Mouse (Mus musculus) forebrain, embryonic 13.5 days (tissue): ENCODE measurements around the gene Ldah. TPM values are rescaled to one million over a fixed set of nuclear protein-coding genes. Genes with fewer than 3 reads are reported as not detected.

Experiments
- ATAC-seq: fragments of 200-750 bp; cut with Nextera tagmentation; 2 replicates; pipeline ENCODE4 v1.8.0; 2017
- H3K27ac ChIP-seq: fragments of 300-500 bp; sonication (generic); 2 replicates; pipeline ENCODE4 v1.5.1; 2015; ENCODE audit warnings: inconsistent platforms, mild to moderate bottlenecking, moderate library complexity
- H3K27me3 ChIP-seq: fragments of 300-500 bp; sonication (generic); 2 replicates; pipeline ENCODE4 v1.6.1; 2015; ENCODE audit warnings: mild to moderate bottlenecking, inconsistent platforms
- H3K36me3 ChIP-seq: fragments of 300-500 bp; sonication (generic); 2 replicates; pipeline ENCODE4 v1.6.1; 2015; ENCODE audit warnings: mild to moderate bottlenecking, inconsistent platforms; ENCODE audit not compliant: poor library complexity, severe bottlenecking
- H3K4me1 ChIP-seq: fragments of 300-500 bp; sonication (generic); 2 replicates; pipeline ENCODE4 v1.6.1; 2015; ENCODE audit warnings: inconsistent platforms
- H3K4me2 ChIP-seq: fragments of 300-500 bp; sonication (generic); 2 replicates; pipeline ENCODE4 v1.6.1; 2015; ENCODE audit warnings: inconsistent platforms, mild to moderate bottlenecking, moderate library complexity
- H3K4me3 ChIP-seq: fragments of 300-500 bp; sonication (generic); 2 replicates; pipeline ENCODE4 v1.5.1; 2015; ENCODE audit warnings: mild to moderate bottlenecking, inconsistent platforms
- H3K9ac ChIP-seq: fragments of 300-500 bp; sonication (generic); 2 replicates; pipeline ENCODE4 v1.6.1; 2015; ENCODE audit warnings: mild to moderate bottlenecking, inconsistent platforms
- H3K9me3 ChIP-seq: fragments of 300-500 bp; sonication (generic); replicated peaks from 2 replicates; pipeline ENCODE4 v1.6.1; 2016; ENCODE audit warnings: inconsistent platforms
- WGBS: fragments of 180-500 bp; shearing (Covaris S2); methylation state at CpG from one replicate; pipeline ENCODE4 v1.1.7; 2015; 5-methylcytosine and 5-hydroxymethylcytosine counted together
- polyA plus RNA-seq: library from polyadenylated mRNA; unstranded; fragments of >200 nt; fragmentation: Nextera tagmentation; extraction: Ambion mirVana; gene quantifications from 2 replicates; pipeline ENCODE4 v1.2.1, GENCODE M21; 2015

Gene Ldah
- polyA plus RNA-seq, 1 experiment from 2014 or later, result 84.7 TPM

GRCm38 (mm10) chr12:8301011-8301814 is 93.3 kb downstream of the Ldah start:
- ATAC-seq, result no peak; the same call in 1 of the 2 replicates
- peaks cover 27% of the 10 kb centered on the region for H3K4me1 ChIP-seq
- no peaks in the 10 kb centered on the region for H3K9me3 ChIP-seq
- H3K4me3 ChIP-seq, result peak overlapping the region; percentile 45
- WGBS, result 2% methylated on average over 44 of the region's 46 CpGs
- H3K27me3 ChIP-seq, result peaks cover 98% of the 10 kb centered on the region
- no peaks in the 10 kb centered on the region for H3K36me3 ChIP-seq
- peak overlapping the region; percentile 72 for H3K4me2 ChIP-seq
- no peak overlapping the region; the same call in 1 of the 2 replicates for H3K9ac ChIP-seq
- H3K27ac ChIP-seq, result no peak overlapping the region

DNA sequence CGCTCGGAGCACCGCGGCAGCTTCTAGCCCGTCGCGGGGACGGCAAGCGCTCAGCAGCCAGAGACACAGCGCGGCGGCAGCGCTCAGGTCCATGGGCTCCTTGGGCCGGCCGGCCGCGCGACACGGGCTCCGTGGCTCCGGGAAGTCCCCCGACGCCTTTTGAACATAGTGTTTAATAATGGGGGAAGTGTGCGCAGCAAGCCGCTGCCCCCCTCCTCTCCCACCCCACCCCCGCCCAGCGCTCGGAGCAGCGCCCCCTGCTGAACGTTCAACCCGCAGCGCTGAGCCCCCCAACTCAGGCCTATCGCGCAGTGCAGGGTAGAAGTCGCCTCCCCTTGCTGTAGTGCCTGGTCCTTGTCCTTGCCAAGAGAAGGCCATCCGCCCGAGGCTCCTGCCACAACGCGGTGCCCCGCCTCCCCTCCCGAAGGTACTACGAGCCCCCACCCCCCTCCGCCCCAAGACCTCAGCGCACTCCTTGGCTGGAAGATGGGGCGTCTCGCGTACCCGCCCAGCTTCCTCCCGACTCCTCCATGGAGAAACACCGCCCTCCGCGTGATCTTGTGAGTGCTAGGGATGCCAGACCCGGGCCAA is 94.0 kb downstream of the Ldah start, which contains the start of gene Gdf7:
Gdf7 (minus strand) TSS at position 114 of the 591 bp plus-strand sequence.
- WGBS, result 2% methylated on average over 51 of the region's 53 CpGs
- H3K27ac ChIP-seq, result no peak within 1 kb of the TSS

GRCm38 (mm10) chr12:8305258-8305657 is 97.4 kb downstream of the Ldah start:
- peaks cover 13% of the 10 kb centered on the region for H3K4me1 ChIP-seq
- no peak for ATAC-seq
- no peak overlapping the region for H3K4me3 ChIP-seq
- H3K9ac ChIP-seq, result no peak overlapping the region
- no peaks in the 10 kb centered on the region for H3K36me3 ChIP-seq
- peaks cover 65% of the 10 kb centered on the region for H3K27me3 ChIP-seq
- H3K4me2 ChIP-seq, result no peak overlapping the region
- no peaks in the 10 kb centered on the region for H3K9me3 ChIP-seq
- no peak overlapping the region for H3K27ac ChIP-seq
- WGBS, result 58% methylated on average over 2 of the region's 2 CpGs

More for the DNA sequence above, 94.0 kb downstream of the Ldah start, which contains the start of gene Gdf7:
- Histone ChIP-seq H3K27me3 (peaks cover 93% of the 10 kb centered on the region), H3K4me3 (peak within 1 kb of the TSS; percentile 45), H3K9me3 (no peaks in the 10 kb centered on the region), H3K4me2 (peak within 1 kb of the TSS; percentile 72), H3K4me1 (peaks cover 27% of the 10 kb centered on the region), H3K9ac (no peak within 1 kb of the TSS; the same call in 1 of the 2 replicates), H3K36me3 (no peaks in the 10 kb centered on the region)
- ATAC-seq, result peak; percentile 64

GRCm38 (mm10) chr12:8306432-8306831 is 98.5 kb downstream of the Ldah start:
- H3K9ac ChIP-seq, result no peak overlapping the region
- 5% methylated on average over 5 of the region's 5 CpGs for WGBS
- no peaks in the 10 kb centered on the region for H3K36me3 ChIP-seq
- peak; percentile 61 for ATAC-seq
- H3K27me3 ChIP-seq, result peaks cover 64% of the 10 kb centered on the region
- H3K4me3 ChIP-seq, result no peak overlapping the region
- no peak overlapping the region for H3K27ac ChIP-seq
- peaks cover 11% of the 10 kb centered on the region for H3K4me1 ChIP-seq
- H3K4me2 ChIP-seq, result no peak overlapping the region
- H3K9me3 ChIP-seq, result no peaks in the 10 kb centered on the region

DNA sequence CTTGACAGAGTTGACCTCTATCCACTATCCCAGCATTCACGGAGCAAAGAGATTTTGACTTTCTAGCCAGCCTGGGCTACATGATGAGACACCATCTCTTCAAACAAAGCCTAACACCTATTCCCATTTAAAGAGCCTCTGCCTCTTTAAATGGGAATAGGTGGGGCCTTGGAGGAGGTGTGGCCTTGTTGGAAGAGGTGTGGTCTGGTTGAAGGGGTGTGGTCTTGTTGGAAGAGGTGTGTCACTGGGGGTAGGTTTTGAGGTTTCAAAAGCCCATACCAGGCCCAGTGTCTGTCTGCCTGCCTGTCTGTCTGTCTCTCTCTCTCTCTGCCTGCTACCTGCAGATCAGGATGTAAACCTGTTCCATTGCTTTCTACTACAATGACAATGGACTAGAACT is 99.0 kb downstream of the Ldah start:
- no peak; the same call in 1 of the 2 replicates for ATAC-seq
- Histone ChIP-seq H3K4me3 (no peak overlapping the region), H3K4me1 (peaks cover 6% of the 10 kb centered on the region), H3K4me2 (no peak overlapping the region), H3K9ac (no peak overlapping the region), H3K27me3 (peaks cover 64% of the 10 kb centered on the region), H3K9me3 (no peaks in the 10 kb centered on the region), H3K27ac (no peak overlapping the region), H3K36me3 (no peaks in the 10 kb centered on the region)
- 55% methylated on average over 1 of the region's 1 CpGs for WGBS

GRCm38 (mm10) chr12:8310992-8311391 is 103.1 kb downstream of the Ldah start:
- ATAC-seq, result no peak
- H3K9me3 ChIP-seq, result no peaks in the 10 kb centered on the region
- peaks cover 11% of the 10 kb centered on the region for H3K4me1 ChIP-seq
- no peaks in the 10 kb centered on the region for H3K36me3 ChIP-seq
- no peak overlapping the region for H3K4me2 ChIP-seq
- H3K27ac ChIP-seq, result no peak overlapping the region
- 30% methylated on average over 17 of the region's 17 CpGs for WGBS
- H3K27me3 ChIP-seq, result peaks cover 30% of the 10 kb centered on the region
- no peak overlapping the region for H3K9ac ChIP-seq
- no peak overlapping the region for H3K4me3 ChIP-seq

- H3K27me3 ChIP-seq, result peaks cover 24% of the 10 kb centered on the region
- no peak overlapping the region for H3K9ac ChIP-seq
- 88% methylated on average over 4 of the region's 4 CpGs for WGBS
- no peaks in the 10 kb centered on the region for H3K36me3 ChIP-seq
- peaks cover 11% of the 10 kb centered on the region for H3K4me1 ChIP-seq
- no peak overlapping the region for H3K27ac ChIP-seq
- H3K4me3 ChIP-seq, result no peak overlapping the region
- no peak overlapping the region for H3K4me2 ChIP-seq
- no peak for ATAC-seq
- no peaks in the 10 kb centered on the region for H3K9me3 ChIP-seq
These were observed 104.4 kb downstream of the Ldah start for GRCm38 (mm10) chr12:8312266-8312665.

GRCm38 (mm10) chr12:8313270-8313771 is 105.4 kb downstream of the Ldah start, which contains the start of gene Hs1bp3:
Hs1bp3 (plus strand) TSS chr12:8313432.
- Histone ChIP-seq H3K4me3 (peak within 1 kb of the TSS; percentile 59), H3K27me3 (peaks cover 24% of the 10 kb centered on the region), H3K27ac (no peak within 1 kb of the TSS), H3K9me3 (no peaks in the 10 kb centered on the region), H3K4me2 (peak within 1 kb of the TSS; percentile 75), H3K36me3 (peaks cover 6% of the 10 kb centered on the region; the same call in 1 of the 2 replicates), H3K4me1 (peaks cover 11% of the 10 kb centered on the region), H3K9ac (peak within 1 kb of the TSS; percentile 69)
- WGBS, result 1% methylated on average over 38 of the region's 38 CpGs
- peak; percentile 91 for ATAC-seq

DNA sequence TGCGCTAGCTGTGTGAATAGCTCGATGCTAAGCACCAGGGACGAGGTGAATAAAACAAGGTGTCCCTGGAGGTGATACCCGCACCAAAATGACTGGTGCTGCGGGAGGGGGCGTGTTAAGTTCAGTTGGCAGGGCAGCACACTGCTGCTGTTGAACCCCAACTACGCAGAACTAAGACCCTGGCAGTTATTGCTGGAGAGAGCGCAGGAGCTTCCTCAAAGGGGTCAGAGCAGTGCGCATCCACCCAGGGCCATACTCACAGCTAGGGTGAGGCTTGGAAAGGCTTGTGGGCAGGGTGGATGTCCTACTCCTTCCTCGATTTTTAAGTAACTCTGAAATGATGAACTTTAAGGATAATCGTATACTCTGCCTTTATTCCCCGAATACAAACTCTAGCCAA is 105.9 kb downstream of the Ldah start:
- Histone ChIP-seq H3K36me3 (peaks cover 11% of the 10 kb centered on the region; the same call in 1 of the 2 replicates), H3K27me3 (peaks cover 24% of the 10 kb centered on the region), H3K9me3 (no peaks in the 10 kb centered on the region), H3K27ac (no peak overlapping the region), H3K9ac (peak overlapping the region; percentile 69), H3K4me2 (peak overlapping the region; percentile 75), H3K4me3 (peak overlapping the region; percentile 59), H3K4me1 (peaks cover 11% of the 10 kb centered on the region)
- WGBS, result 22% methylated on average over 12 of the region's 12 CpGs
- ATAC-seq, result peak; percentile 39

DNA sequence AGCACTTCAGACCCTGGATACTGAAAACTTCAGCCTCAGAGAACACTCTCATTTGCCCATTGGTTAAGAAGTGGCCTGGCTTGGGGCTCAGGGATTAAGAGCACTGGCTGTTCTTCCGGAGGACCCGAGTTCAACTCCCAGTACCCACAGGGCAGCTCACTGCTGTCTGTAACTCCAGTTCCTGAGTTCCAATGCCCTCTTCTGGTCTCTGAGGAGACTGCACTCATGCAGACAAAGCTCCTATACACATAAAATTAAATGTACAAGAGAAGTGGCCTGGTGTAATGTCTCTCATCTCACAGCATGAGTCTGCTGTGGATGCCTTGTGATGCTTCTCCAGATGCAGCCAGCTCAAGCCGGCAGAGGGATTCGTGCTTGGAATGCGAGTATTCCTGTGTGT is 108.6 kb downstream of the Ldah start:
- Histone ChIP-seq H3K9ac (no peak overlapping the region), H3K27ac (no peak overlapping the region), H3K4me1 (peaks cover 11% of the 10 kb centered on the region), H3K27me3 (peaks cover 9% of the 10 kb centered on the region; the same call in 1 of the 2 replicates), H3K4me3 (no peak overlapping the region), H3K9me3 (no peaks in the 10 kb centered on the region), H3K36me3 (peaks cover 28% of the 10 kb centered on the region; the same call in 1 of the 2 replicates), H3K4me2 (no peak overlapping the region)
- WGBS, result 86% methylated on average over 5 of the region's 5 CpGs
- ATAC-seq, result no peak

GRCm38 (mm10) chr12:8320084-8320713 is 112.3 kb downstream of the Ldah start:
- Histone ChIP-seq H3K9me3 (no peaks in the 10 kb centered on the region), H3K4me3 (no peak overlapping the region)

More at GRCm38 (mm10) chr12:8320084-8320713, 112.3 kb downstream of the Ldah start:
- H3K9ac ChIP-seq, result no peak overlapping the region
- H3K4me1 ChIP-seq, result no peaks in the 10 kb centered on the region
- peaks cover 49% of the 10 kb centered on the region; the same call in 1 of the 2 replicates for H3K36me3 ChIP-seq
- no peak overlapping the region for H3K27ac ChIP-seq
- ATAC-seq, result peak; percentile 46
- no peaks in the 10 kb centered on the region for H3K27me3 ChIP-seq
- no peak overlapping the region for H3K4me2 ChIP-seq
- 55% methylated on average over 5 of the region's 5 CpGs for WGBS
